Mouse (Mus musculus) kidney, postnatal 4 days (tissue): ENCODE measurements around the gene Pum1.

Experiments
- DNase-seq, 2 experiments: peaks; one replicate each; pipeline ENCODE4 v3.0.0; 2021; ENCODE audit warnings: mixed read lengths in 2 of 2

The Pum1 gene

DNA sequence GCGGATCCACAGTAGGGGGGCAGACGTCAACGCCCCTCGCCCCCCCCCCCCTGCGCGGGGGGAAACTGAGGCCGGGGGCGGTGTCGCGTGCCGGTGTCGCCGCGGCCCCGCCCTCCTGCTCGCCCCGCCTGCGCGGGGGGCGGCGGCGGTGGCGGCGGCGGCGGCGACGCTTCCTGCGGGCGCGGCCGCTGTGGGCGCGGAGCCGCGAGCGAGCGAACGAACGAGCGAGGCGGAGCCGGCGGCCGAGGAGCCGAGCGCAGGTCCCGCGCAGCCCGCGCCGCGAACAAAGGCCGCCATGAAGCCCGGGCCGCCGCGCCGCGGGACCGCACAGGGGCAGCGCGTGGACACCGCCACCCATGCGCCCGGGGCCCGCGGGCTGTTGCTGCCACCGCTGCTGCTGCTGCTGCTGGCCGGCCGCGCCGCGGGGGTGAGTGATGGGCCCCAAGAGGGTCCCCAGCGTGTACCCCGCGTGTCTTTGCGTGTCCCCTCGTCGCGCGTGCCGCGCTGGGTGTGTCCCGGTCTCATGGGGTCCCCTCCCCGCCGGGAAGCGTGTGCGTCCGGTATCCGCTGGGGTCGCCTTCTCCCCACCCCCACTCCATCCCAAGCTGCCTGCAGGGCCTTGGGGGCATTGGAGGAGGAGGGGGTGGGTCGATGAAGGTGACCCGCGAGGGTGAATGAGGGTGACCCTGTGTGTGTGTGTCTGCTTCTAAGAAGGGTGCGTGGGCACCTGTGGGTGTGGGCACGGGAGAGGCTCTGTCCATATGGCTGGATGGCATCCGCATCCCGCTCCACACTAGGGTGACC lies 129.5 kb downstream of the Pum1 start, which contains the start of gene Sdc3:
TSS of gene Sdc3 (plus strand) at position 162 of the 804 bp plus-strand sequence.
- DNase-seq = peak; percentile 52 to 72

DNA sequence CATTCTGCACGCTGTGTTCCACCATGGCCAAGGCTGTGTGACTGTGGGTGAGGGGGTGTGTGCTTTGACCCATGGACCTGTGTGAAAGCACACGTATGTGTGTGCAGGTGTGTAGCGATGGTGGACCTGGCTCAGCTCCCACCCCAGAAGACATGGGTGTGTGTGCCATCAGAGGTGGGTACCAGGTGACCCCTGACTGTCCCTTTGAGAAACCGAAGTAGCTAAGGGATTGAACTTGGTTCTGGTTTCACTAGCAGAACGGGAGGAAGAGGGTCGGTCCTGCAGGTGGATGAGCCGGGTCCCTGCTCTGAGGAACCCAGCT lies 130.0 kb downstream of the Pum1 start:
- no peak for DNase-seq

DNA sequence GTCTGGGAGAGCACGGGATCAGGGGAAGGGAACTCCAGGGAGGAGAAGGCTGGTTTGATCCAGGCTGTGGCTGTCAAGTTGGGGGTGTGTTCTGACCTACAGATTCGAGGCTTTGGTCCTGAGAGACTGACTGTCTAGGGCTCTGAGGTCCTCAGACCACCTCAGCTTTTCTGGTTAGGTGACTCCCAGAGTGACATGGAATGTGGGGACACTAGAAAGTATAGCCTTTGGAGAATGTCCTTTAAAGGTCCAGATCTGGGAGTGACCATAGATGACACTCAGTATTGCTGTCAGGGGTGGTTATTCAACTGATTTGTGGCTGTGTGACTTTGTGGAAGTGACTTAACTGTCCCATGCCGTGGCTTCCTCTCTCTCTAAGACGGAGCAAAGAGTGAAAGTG lies 131.7 kb downstream of the Pum1 start:
- no peak for DNase-seq

DNA sequence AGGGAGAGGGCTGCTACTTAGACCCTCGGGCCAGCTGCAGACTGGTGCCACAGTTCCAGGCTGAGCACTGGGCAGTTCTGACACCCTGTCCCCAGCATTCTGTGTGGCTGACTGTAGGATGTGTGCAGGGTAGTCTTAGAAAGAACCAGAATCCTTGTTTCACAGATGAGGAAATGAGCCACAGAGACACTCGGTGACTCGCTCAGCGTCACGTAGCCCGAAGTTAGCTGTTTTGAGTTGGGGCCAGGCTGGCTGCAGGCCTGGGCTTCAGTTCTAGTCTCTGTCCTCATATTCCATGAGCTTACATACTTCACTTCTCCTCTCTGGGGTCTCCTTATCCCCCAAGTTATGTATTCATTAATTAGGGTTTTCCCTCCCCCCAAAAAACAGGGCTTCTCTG lies 132.8 kb downstream of the Pum1 start:
- no peak for DNase-seq

DNA sequence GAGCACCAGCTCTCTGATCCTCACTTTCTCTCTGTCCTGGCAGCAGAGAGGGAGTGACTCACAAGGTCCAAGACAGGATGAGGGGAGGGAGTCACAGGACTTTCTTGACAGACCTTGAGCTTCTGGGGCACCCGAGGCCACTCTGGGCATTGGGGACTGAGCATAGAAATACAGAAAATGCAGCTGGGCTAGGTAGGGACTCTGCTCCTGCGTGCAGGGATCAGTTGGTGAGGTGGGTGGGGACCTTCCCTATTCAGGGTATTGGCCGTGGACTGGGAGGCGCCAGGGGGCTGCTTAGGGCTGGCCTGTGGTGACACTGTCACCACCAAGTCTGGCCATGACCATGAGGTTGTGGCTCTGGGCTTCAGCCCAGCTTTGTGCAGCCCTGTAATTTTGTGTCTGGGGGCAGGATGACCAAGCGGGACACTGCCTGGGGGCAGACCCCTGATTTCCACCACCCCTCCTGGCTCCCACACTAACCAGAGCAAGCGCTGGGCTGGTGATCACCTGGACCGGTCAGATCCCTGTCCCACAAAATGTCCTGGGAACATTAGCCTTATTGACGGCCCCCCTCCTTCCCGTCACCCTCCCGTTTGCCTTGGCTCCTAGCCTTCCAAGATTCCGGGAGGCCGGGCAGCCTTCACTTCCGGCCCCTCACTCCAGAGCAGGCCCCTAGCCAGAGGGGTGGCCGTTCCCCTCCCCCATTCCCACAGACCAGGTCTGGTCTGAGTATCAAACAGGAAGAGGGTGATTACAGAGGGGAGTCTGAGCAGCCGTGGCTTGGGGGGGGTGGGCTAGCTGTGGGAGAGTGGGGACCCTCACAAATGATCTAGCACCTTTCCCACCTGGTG lies 134.3 kb downstream of the Pum1 start:
- peak; percentile 62 to 73 for DNase-seq

DNA sequence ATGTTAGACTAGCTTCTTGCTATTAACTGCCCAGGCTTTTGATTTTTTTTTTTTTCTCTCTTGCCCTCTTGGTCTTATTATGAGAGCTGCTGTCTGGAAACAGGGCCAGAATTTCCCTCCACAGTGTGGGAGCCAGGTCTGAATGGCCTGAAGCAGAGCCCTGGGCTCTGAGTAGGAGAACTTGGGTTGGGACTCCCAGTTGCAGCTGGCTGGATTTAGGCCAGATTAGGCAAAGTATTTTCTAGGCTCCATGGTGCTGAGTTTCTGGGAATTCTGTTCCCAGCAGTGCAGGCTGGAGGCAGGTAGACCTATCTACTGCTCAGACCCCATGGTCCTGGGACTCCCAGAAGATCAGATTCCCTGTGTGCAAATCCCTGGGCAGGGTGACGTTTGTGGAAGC lies 135.3 kb downstream of the Pum1 start:
- DNase-seq = no peak

DNA sequence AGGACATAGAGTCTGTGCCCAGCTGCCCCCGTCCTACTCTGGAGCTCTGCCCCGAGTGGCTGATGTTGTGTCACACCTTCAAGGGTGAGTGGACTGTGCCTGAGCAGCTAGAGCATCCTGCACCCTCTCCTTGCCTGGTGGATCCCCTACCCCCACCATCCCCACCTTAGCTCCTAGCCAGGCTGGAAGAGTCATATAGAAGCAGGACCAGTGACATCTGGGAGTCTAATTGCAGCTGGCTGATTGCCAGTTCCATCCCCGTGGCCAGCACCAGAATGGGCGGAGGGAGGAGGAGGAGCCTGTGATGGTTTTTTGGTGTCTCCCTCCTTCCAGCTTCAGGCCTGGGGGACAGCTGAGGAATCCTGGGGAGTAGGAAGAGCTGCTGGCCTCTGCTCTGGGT lies 136.0 kb downstream of the Pum1 start:
- peak; percentile 61 to 75 for DNase-seq

DNA sequence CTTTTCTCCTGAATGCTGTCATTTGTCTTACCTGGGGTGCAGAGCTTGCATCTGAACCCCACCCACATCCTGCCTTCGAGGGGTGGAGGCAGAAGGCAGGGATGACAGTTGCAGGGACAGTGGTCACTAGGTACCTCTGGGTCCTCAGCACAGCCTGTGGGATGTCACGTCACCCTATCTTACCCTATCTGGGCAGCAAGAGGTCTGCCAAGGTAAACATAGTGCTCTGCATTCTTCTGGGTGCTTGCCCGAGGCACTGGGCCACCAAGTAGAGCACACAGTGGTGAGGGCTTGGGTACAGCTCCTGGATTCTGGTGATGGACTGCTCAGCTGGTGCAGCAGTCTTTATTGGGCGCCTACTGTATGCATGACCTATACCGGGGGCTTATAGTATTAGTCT lies 136.5 kb downstream of the Pum1 start:
- no peak for DNase-seq

DNA sequence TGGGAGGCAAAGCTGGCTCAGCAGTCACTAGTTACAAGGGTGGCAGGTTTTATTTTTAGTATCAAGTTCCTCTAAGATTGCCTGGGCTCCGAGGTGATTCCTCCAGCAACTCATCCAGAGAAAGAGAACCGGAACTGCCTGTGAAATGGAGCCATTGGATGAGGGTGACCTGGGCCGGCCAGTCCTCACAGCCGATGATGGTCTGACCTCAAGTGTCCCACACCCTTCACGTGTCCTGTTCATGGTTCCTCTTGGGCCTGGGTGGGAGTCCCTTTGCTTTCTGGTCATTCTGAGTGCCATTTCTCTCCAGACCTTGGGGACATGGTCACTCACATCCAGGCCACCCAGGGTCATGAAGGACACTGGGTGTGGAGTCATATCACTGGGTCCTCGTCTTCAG lies 137.0 kb downstream of the Pum1 start:
- DNase-seq = no peak

DNA sequence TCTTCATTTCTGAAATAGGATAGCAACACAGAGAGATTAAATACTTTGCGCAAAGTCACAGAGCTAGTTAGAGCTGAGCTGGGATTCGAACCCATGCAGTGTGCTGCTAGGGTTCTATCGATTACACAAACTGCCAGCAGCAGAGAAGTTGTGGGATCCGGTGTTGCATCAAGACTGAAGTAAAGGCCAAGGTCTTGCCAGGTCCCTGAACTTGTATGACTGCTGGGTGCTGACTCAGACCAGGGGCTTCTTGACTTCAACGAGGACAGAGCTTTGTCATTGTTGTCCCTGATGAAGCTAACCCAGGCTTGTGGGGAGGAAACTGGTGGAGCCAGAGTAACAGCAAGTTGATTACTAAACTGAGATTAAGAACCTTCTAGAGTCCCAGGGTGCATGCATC lies 138.1 kb downstream of the Pum1 start:
- no peak for DNase-seq

DNA sequence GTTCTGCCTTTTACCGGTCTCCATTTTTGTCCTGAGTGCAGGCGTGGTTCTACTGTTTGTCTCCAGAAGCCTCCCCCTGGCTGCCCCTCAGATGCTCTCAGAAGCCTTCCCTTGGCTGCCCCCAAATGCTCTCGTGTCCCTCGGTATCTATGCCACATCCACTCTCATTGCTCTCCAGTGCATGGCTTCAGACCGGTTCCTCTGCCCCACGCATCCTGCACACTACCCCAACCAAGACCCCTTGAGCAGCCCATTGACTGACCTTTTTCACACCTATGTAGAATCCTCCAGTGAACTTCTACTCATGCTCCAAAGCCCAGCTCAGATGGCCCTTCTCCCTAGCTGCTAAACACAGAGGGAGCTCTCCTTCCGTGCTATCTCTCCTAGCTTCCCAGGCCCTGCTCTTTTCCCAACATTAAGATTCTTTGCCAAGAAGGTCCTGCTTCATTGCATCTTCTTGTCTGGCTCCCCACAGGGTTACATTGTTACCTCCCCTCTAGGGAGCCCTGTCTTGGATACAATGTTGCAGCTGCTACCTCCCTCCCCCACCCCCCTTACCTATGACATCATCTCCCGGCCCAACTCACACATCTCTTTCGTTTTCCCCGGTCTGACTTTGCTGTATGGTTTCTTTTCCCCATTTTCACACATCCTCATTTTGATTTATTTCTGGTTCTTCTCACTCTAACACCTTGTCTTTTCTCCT lies 138.7 kb downstream of the Pum1 start:
- DNase-seq = no peak

DNA sequence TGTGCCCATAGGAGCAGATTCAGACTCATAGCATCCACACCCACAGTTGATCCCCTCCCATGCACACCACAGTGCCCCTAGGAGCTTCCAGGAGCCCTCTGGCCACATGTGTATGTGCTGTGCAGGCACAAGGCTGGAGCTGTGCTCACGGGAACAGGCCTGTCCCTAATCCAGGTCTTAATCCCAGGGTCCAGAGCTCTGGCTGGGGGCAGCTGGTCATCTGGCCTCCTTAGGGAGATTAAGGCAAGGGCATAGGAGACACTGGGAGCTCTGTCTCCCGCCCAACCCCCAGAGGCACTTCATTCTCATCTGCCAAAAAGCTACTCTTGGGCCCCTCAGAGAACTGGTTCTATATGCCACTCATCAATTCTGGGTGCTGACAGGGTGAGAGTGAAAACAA lies 140.5 kb downstream of the Pum1 start:
- no peak for DNase-seq

DNA sequence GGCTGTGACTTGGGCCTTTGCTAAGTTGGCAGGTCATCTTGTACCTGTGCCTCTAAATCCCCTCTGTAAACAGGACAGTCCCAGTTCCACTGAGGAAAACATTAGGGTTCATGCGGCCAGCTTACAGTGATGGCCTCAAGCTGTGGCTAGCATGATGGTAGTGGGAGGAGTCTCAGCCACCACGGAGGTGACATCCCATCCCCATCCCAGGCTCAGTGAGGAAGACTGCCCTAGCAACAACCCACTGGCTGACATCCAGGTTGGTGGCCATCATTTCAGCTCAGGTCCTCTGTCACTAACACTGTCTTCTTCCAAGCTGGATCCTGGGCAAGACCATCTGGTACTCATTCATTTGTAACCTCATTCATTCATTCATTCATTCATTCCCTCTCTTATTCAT lies 141.2 kb downstream of the Pum1 start:
- no peak for DNase-seq

DNA sequence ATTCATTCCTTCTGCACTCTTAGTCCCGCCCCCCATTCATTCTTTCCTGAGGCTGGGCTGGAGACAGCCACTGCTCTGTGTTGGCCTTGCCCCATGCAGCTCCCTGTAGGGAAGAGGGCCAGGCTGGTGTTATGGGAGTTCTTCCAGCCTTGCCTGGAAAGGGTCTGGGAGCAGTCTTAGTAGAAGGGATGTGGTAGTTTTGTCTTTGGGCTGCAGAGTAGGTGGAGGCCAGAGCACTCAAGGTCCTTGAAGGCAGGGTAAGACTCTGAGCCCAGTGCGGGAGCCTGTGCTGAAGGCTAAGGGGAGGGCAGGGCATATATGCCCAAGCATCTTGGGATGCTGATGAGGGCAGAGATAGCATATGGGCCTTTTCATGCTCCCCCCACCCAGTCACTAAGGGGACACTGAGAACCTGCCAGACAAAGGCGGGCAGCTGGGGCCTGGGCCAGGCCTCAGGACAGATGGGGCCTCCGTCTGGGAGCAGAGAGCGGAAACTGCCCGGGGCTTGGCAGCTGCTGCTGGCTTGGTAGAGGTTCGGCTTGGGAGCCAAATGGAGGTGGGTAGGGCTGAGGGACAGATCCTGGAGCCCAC lies 141.7 kb downstream of the Pum1 start:
- no peak for DNase-seq

DNA sequence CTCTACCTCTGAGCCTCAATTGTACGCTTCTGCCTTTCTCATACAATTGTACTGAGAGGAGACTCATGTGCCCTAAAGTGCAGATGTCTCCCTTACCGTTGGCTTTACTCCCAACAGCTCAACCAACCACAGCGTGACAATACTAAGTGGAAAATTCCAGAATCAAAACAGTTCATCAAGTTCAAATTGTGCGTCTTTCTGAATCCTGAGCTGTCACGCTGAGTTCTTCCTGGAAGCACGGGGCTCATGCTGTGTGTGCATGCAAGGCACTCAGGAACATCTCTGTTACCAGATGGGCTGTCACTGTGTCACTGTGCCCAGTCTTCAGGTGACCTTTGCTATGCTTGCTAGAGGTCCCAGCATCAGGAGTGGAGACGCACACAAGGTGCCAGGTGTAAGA lies 142.6 kb downstream of the Pum1 start:
- no peak for DNase-seq

DNA sequence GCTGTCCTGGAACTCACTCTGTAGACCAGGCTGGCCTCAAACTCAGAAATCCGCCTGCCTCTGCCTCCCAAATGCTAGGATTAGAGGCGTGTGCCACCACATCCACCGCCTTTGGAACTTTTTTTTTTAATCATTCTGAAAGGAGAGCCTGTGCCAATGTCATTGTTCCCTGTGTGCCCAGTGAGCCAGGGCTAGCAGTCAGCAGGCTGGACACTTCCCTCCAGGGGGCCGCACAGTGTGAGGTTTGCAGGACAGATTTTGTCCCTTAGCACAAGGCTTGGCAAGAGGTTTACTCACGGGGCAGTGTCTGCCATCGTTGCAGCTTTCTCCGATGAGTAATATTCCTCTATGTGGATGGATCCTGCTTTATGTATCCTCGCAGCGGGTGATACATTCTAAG lies 143.6 kb downstream of the Pum1 start:
- DNase-seq = no peak

DNA sequence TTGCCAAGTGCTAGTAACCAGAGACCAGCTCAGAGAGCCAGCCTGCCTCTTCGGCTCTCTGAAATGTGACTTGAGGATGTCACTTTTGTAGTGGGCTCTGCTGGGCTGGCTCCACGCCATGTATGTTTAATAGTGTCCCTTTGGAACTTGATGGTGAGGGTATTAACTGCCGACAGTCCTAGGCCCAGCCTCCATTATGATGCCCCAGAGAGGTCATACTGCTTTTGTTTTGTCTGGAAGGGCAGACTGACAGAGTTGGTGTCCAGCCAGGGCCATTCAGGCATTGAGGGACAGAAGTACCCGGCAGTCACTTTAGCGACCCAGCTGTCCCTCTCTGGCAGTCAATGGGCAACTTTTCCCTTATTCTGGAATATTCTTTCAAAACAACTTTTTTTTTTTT lies 146.7 kb downstream of the Pum1 start:
- no peak for DNase-seq

DNA sequence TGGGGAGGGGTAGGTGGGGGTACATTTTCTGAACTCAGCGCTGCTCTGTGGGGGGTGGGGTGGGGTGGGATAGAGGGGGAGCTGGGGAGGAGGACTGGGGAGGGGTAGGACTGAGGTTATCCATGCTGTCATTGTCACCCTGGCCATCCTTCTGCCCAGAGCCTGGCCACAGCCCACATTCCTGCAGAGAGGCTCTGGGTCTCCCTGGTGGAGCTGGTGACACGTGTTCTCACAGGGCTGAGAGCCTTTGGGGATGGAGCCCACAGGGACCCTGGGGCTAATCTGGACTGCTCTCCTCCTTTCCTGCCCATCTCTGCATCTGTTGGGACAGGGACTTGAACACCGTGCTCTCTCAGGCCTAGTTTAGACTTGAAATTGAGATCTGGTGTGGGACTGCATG lies 147.7 kb downstream of the Pum1 start:
- DNase-seq = no peak

DNA sequence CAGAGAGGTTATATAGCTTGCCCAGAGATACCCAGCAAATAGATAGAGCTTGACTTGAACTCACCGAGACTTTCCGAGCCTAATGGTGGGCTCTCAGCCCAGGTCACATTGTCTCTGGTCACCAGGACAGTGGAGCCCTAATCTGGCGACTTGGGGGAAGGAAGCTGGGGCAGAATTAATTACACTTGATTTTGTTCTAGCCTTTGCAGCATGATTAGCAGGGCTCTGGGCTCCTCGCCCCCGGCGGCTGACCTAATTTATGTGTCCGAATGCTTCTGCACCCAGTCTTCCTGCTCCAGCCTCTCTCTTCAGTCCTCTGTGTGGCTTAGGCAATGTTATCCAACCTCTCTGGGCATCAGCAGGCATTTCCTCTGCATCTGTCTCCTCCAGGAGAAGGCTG lies 148.3 kb downstream of the Pum1 start:
- DNase-seq = no peak

DNA sequence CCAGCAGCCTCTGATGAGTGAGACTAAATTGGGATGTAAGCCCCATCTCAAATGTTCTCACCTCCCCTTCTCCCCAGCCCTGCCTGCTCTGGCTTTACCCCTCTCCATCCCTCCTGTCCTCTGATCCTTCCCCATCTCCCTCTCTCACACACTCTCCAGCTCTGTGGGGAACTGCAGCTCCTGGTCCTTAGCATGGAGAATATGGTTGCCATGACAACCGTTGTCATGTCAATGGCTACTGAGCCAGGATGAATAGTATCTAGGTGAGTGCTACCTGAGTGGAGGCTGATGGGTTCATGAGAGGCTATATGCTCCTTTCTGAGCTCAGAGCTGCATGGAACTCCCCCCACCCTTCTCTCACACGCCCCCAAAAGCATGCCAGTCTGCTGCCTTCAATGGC lies 150.8 kb downstream of the Pum1 start:
- no peak for DNase-seq

DNA sequence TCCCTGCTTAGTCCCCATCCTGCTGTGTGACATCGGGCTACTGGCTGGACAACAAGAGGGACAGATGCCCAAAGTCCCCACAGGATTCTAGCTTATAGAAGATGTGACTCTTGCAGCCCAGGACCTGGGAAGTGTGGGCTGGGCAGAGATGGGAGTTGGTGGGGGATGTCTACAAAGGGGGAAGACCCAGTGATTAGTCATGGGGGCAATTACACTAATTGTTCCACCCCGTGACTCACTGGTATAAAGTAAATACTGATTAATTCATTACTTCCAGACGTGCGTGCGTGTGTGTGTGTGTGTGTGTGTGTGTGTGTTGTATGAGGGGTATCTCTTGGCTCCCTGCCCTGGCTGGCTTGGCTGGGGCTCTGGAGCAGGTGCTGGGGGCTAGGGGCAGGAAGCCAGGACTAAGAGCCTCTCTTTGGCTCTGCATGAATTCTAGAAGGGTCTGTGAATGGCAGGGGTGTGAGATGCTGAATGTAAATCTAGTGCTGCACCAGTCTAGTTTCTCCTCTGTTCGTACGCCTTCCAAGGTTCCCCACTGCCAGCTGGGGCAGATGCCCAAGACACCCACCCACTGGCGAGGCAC lies 151.7 kb downstream of the Pum1 start:
- no peak for DNase-seq

DNA sequence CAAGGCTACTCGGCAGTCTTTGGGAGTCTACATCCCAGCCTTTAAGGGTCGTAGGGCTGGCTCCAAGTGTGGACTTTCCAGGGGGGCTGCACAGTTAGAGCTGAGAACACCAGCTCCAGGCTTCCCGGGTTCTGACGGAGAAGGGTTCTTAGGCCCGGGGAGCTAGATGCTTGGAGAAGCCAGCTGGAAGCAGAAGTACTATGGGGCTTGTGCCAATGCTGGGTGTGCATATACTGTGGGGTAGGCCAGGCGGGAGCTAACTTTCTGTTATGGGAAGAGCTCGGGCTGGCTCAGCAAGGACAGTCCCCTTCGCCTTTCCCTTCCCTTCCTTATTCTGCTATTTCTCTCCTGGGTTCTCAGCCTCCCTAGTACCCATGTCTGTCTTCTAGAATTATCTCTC lies 152.7 kb downstream of the Pum1 start:
- no peak for DNase-seq

DNA sequence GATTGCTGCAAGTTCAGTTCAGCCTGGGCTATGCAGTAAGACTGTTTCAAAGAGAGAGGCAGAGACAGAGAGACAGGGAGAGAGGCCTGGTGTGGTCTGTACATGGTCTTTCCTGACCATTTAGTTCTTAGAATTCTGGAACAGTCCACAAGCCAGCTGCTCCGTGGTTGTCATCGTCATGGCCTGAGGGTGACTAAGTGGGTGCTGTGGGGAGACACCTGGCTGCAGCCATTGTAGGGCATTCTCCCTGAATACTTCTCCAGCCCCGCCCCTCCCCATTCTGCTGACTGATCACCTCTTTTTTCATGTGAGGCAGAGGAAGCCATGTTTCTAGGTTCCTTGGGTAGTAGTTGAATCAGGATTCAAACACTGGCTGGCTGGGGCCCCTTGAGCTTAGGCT lies 156.7 kb downstream of the Pum1 start:
- DNase-seq = no peak
